Mouse (Mus musculus) lung, embryonic 16.5 days (tissue): Measurements from ENCODE around the gene Slc44a1. TPM values are rescaled to one million over a fixed set of nuclear protein-coding genes. Genes with fewer than 3 reads are reported as not detected.

Source experiments
- ATAC-seq: fragments of 200-750 bp; cut with Nextera tagmentation; 2 replicates; pipeline ENCODE4 v1.8.0; 2017; ENCODE audit warnings: low read depth, mild to moderate bottlenecking, moderate library complexity
- H3K27ac ChIP-seq: fragments of 300-500 bp; sonication (generic); 2 replicates; pipeline ENCODE4 v1.5.1; 2014; ENCODE audit warnings: mild to moderate bottlenecking, control low read depth, low read length
- H3K27me3 ChIP-seq: fragments of 300-500 bp; sonication (generic); 2 replicates; pipeline ENCODE4 v1.6.1; 2014; ENCODE audit warnings: low read depth, low read length, mixed read lengths; ENCODE audit not compliant: control insufficient read depth, insufficient read depth
- H3K36me3 ChIP-seq: fragments of 300-500 bp; sonication (generic); 2 replicates; pipeline ENCODE4 v1.6.1; 2014; ENCODE audit warnings: low read length; ENCODE audit not compliant: control insufficient read depth, insufficient read depth
- H3K4me1 ChIP-seq: fragments of 300-500 bp; sonication (generic); replicated peaks from 2 replicates; pipeline ENCODE4 v1.6.1; 2014; ENCODE audit warnings: low read length, mixed read lengths; ENCODE audit not compliant: control insufficient read depth, insufficient read depth
- H3K4me2 ChIP-seq: fragments of 300-500 bp; sonication (generic); 2 replicates; pipeline ENCODE4 v1.6.1; 2014; ENCODE audit warnings: low read depth, low read length, control low read depth
- H3K4me3 ChIP-seq: fragments of 300-500 bp; sonication (generic); 2 replicates; pipeline ENCODE4 v1.5.1; 2014; ENCODE audit warnings: mild to moderate bottlenecking, low read length, control low read depth
- H3K9ac ChIP-seq: fragments of 300-500 bp; sonication (generic); 2 replicates; pipeline ENCODE4 v1.6.1; 2014; ENCODE audit warnings: low read length, control low read depth
- H3K9me3 ChIP-seq: fragments of 300-500 bp; sonication (generic); 2 replicates; pipeline ENCODE4 v1.6.1; 2016; ENCODE audit warnings: low read length; ENCODE audit not compliant: control insufficient read depth
- WGBS: fragments of 180-500 bp; shearing (Covaris S2); extraction: QIAGEN DNeasy Blood & Tissue Kit; methylation state at CpG from one replicate; pipeline ENCODE4 v1.1.7; 2014; 5-methylcytosine and 5-hydroxymethylcytosine counted together
- polyA plus RNA-seq: library from polyadenylated mRNA; unstranded; fragments of >200 nt; fragmentation: Nextera tagmentation; extraction: Ambion mirVana; gene quantifications from 2 replicates; pipeline ENCODE4 v1.2.1, GENCODE M21; 2015

The Slc44a1 gene
- polyA plus RNA-seq, 1 experiment from 2014 or later, result 24.5 TPM

GRCm38 (mm10) chr4:53537101-53537500 lies 96.9 kb downstream of the Slc44a1 start:
- H3K4me3 ChIP-seq, result no peak overlapping the region

DNA sequence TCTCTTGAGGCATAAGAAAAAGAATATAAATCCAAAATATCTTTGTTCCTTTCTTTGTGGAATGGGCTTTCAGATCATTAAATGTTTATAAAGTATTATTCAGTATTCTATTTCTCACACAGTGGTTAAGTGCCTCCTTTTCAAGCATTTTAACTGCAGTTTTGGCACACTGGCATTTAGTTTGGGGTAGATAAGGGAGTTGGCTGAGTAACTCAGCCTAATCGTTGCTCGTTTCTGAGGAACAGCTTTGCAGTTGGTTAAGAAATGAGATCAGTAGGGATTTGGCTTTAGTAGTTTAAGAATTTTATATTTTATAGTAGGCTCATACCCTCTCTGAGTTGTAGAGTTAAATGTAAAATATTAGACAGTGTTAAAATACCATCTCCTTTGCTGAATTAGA lies 97.3 kb downstream of the Slc44a1 start:
- Histone ChIP-seq H3K4me3 (no peak overlapping the region), H3K27me3 (no peaks in the 10 kb centered on the region), H3K36me3 (no peaks in the 10 kb centered on the region), H3K4me2 (no peak overlapping the region), H3K4me1 (peaks cover 4% of the 10 kb centered on the region), H3K9me3 (no peaks in the 10 kb centered on the region), H3K9ac (no peak overlapping the region), H3K27ac (0 out of 2 replicates have a peak overlapping the region, but pooled peaks have one; percentile 47)
- ATAC-seq, result no peak
- WGBS, result 63% methylated on average over 2 of the region's 2 CpGs

More at GRCm38 (mm10) chr4:53537101-53537500, 96.9 kb downstream of the Slc44a1 start:
- no peak overlapping the region for H3K27ac ChIP-seq
- ATAC-seq, result peak; percentile 57
- peaks cover 4% of the 10 kb centered on the region for H3K4me1 ChIP-seq
- no peak overlapping the region for H3K9ac ChIP-seq
- no peaks in the 10 kb centered on the region for H3K9me3 ChIP-seq
- no peaks in the 10 kb centered on the region for H3K27me3 ChIP-seq
- H3K36me3 ChIP-seq, result no peaks in the 10 kb centered on the region
- no peak overlapping the region for H3K4me2 ChIP-seq

- 81% methylated on average over 11 of the region's 11 CpGs for WGBS
- Histone ChIP-seq H3K36me3 (peaks cover 1% of the 10 kb centered on the region; the same call in 1 of the 2 replicates), H3K4me1 (peaks cover 4% of the 10 kb centered on the region), H3K4me2 (no peak overlapping the region; the same call in 1 of the 2 replicates), H3K9ac (no peak overlapping the region), H3K27me3 (no peaks in the 10 kb centered on the region), H3K27ac (no peak overlapping the region), H3K4me3 (no peak overlapping the region), H3K9me3 (no peaks in the 10 kb centered on the region)
- ATAC-seq, result no peak
Measured at GRCm38 (mm10) chr4:53538600-53538999, 98.4 kb downstream of the Slc44a1 start.

DNA sequence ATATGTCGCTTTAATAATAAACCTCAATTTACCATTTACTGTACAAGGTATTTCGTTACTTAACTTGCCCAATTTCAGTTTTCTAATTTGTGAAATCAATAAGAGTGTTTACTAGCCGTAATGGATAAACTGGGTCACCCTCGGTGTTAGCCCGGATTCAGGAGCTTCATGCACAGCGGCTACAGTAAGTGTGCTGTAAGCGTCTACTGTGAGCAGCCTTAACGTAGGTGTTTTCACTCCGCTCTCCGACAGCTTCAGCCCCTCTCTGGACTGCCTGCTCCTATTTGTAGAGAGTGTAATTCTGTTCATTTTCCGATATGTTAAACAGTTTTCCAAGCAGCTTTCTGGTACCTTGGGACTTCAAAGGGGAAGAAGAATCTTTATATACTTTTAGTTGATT lies 99.7 kb downstream of the Slc44a1 start:
- Histone ChIP-seq H3K9ac (no peak overlapping the region), H3K4me3 (no peak overlapping the region), H3K4me1 (peaks cover 4% of the 10 kb centered on the region), H3K27ac (no peak overlapping the region), H3K9me3 (no peaks in the 10 kb centered on the region), H3K27me3 (no peaks in the 10 kb centered on the region), H3K4me2 (no peak overlapping the region), H3K36me3 (peaks cover 6% of the 10 kb centered on the region; the same call in 1 of the 2 replicates)
- no peak for ATAC-seq
- WGBS, result 92% methylated on average over 11 of the region's 11 CpGs

- H3K9ac ChIP-seq, result no peak overlapping the region
- no peak for ATAC-seq
- H3K36me3 ChIP-seq, result peaks cover 15% of the 10 kb centered on the region
- H3K4me2 ChIP-seq, result no peak overlapping the region
- no peaks in the 10 kb centered on the region for H3K27me3 ChIP-seq
- no peaks in the 10 kb centered on the region for H3K9me3 ChIP-seq
- 79% methylated on average over 8 of the region's 8 CpGs for WGBS
- H3K4me1 ChIP-seq, result peaks cover 4% of the 10 kb centered on the region
- H3K4me3 ChIP-seq, result no peak overlapping the region
- H3K27ac ChIP-seq, result no peak overlapping the region
Measured at GRCm38 (mm10) chr4:53543421-53543820, 103.2 kb downstream of the Slc44a1 start.

GRCm38 (mm10) chr4:53544889-53545288 lies 104.7 kb downstream of the Slc44a1 start:
- peaks cover 6% of the 10 kb centered on the region for H3K4me1 ChIP-seq
- H3K4me2 ChIP-seq, result no peak overlapping the region
- H3K27ac ChIP-seq, result no peak overlapping the region
- no peaks in the 10 kb centered on the region for H3K27me3 ChIP-seq
- no peak overlapping the region for H3K4me3 ChIP-seq
- H3K9me3 ChIP-seq, result no peaks in the 10 kb centered on the region
- no peak for ATAC-seq
- peaks cover 15% of the 10 kb centered on the region for H3K36me3 ChIP-seq
- WGBS, result 70% methylated on average over 1 of the region's 1 CpGs
- H3K9ac ChIP-seq, result no peak overlapping the region

DNA sequence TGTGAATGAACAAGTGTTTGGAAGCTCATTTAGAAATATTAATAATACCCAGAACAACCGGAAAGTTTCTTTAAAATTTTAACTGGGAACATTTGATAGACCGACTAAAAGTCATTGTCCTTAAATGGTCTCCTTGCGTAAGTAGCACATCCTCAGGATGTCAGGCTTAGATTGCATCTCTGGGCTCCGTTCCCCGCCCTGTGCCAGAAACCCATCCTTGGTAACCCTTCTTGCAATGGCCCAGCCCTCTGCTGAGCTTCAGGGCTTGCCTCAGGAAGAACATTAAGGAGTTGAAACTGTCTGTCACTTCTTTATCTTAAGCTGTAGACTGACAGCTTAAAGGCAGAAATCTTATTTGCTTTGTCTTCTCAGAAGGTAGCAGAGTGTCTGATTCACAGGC lies 107.2 kb downstream of the Slc44a1 start:
- Histone ChIP-seq H3K4me2 (no peak overlapping the region), H3K9me3 (no peaks in the 10 kb centered on the region), H3K4me3 (no peak overlapping the region), H3K9ac (no peak overlapping the region), H3K36me3 (peaks cover 15% of the 10 kb centered on the region), H3K27me3 (no peaks in the 10 kb centered on the region), H3K4me1 (0 out of 2 replicates have a peak, but pooled peaks cover 2% of the 10 kb centered on the region), H3K27ac (no peak overlapping the region)
- no peak for ATAC-seq
- WGBS, result 93% methylated on average over 5 of the region's 5 CpGs

DNA sequence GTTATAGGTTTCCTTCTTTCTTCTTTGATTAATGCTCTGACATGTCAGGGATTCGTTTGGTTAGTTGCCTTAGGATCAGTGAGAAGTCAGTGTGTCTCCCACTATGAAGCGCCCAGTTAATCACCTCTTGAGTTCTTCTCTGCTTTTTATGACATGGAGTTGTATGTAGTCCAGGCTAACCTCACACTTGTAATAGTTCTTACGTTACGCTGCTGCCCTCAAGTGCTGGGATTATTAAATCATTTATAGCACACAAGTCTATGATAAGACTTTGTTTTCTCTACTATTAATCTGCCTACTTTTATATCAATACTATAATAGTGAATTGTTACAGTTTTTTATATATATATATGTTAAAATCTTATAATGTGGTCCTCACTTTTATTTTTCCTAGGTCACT lies 109.2 kb downstream of the Slc44a1 start:
- Histone ChIP-seq H3K36me3 (peaks cover 15% of the 10 kb centered on the region), H3K4me1 (0 out of 2 replicates have a peak, but pooled peaks cover 2% of the 10 kb centered on the region), H3K9ac (no peak overlapping the region), H3K4me3 (no peak overlapping the region), H3K27ac (no peak overlapping the region), H3K27me3 (no peaks in the 10 kb centered on the region), H3K9me3 (no peaks in the 10 kb centered on the region), H3K4me2 (no peak overlapping the region)
- ATAC-seq, result 0 out of 2 replicates have a peak, but pooled peaks have one; percentile 41
- WGBS, result 59% methylated on average over 4 of the region's 4 CpGs

DNA sequence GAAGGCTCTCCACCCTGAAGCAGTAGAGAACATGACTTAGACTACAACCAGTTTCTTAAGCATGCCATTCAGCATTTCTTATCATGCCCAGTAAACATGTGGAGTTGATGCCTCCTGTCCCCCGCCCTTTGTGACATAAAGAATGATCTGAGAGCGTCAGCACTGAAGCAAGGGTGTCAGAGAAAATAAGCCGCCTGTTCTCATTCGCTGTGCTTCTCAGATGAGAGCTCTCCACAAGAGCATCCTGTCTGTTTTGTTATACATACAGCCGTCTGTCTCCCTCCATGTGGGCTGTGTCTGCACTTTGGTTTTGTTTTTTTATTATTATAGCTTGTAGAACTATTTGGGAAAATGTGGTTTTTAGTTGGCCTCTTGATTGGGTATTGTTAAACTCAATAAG lies 124.4 kb downstream of the Slc44a1 start:
- Histone ChIP-seq H3K27me3 (no peaks in the 10 kb centered on the region), H3K4me1 (no peaks in the 10 kb centered on the region), H3K4me2 (no peak overlapping the region), H3K9ac (no peak overlapping the region), H3K9me3 (no peaks in the 10 kb centered on the region), H3K4me3 (no peak overlapping the region), H3K36me3 (0 out of 2 replicates have a peak, but pooled peaks cover 2% of the 10 kb centered on the region), H3K27ac (no peak overlapping the region)
- ATAC-seq, result peak; percentile 71
- WGBS, result 53% methylated on average over 5 of the region's 5 CpGs

DNA sequence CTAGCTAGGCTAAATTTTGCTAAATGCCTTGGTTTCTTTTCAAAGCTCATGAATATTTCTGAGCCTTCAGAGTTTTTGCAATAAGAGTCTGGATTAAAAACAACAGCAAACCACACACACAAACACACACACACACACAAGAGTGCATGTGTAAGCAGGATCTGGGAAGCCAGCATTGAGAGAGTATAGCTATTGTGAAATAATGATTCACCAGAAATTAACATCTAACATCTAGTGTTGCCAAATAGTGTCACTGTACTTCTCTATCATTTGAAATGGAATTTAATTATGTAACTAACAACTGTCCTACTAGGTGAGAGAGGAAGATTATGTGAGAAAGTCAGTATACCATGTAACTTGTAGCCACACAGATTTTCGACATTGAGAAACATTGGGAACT lies 126.9 kb downstream of the Slc44a1 start:
- H3K36me3 ChIP-seq, result no peaks in the 10 kb centered on the region
- H3K9me3 ChIP-seq, result no peaks in the 10 kb centered on the region
- H3K4me1 ChIP-seq, result no peaks in the 10 kb centered on the region
- no peak overlapping the region for H3K4me2 ChIP-seq
- no peak overlapping the region for H3K4me3 ChIP-seq
- no peak overlapping the region for H3K27ac ChIP-seq
- no peak for ATAC-seq
- no peak overlapping the region for H3K9ac ChIP-seq
- WGBS, result 89% methylated on average over 1 of the region's 1 CpGs
- no peaks in the 10 kb centered on the region for H3K27me3 ChIP-seq
